ENCODE assay signal across 7 mouse cellular contexts in genomic region chr11:86683395-86684125, GRCm38 (mm10). TPM values are rescaled to one million over a fixed set of nuclear protein-coding genes. Genes with fewer than 3 reads are reported as not detected.
DNase-seq lines count a peak whose midpoint lies in the region; ATAC-seq lines count a peak whose summit lies in the region.

TSS of gene Vmp1 (minus strand) at chr11:86683836.
TSS of gene Ptrh2 (plus strand) at chr11:86683985.

- peak; percentile 94 for ATAC-seq in intestine, embryonic 15.5 days

- peak within 1 kb of the TSS; percentile 93 for H3K9ac ChIP-seq in intestine, embryonic 15.5 days

- no peaks in the 10 kb centered on the region for H3K27me3 ChIP-seq in intestine, embryonic 15.5 days (replicated peaks)
- no peaks in the 10 kb centered on the region for H3K27me3 ChIP-seq in midbrain, embryonic 10.5 days (ENCODE audit: low read depth, poor library complexity, severe bottlenecking)

- no peaks in the 10 kb centered on the region for H3K9me3 ChIP-seq in intestine, embryonic 15.5 days
- H3K9me3 ChIP-seq in midbrain, embryonic 10.5 days (replicated peaks), result no peaks in the 10 kb centered on the region

- H3K27ac ChIP-seq in intestine, embryonic 15.5 days, result peak within 1 kb of the TSS; percentile 90
- H3K27ac ChIP-seq in midbrain, embryonic 10.5 days (replicated peaks), result peak within 1 kb of the TSS; percentile 89

- peaks cover 14% of the 10 kb centered on the region; the same call in 1 of the 2 replicates for H3K4me1 ChIP-seq in intestine, embryonic 15.5 days (replicated peaks)
- peaks cover 47% of the 10 kb centered on the region for H3K4me1 ChIP-seq in midbrain, embryonic 10.5 days

- peak; percentile 95 for DNase-seq in adrenal gland, adult 2 months
- DNase-seq in embryo, embryonic 11.5 days (ENCODE audit: low read depth, low spot score), result peak; percentile 97
- peak; percentile 92 to 96 for DNase-seq in gastrocnemius, postnatal 36 days
- DNase-seq in left cerebral cortex, postnatal 25 days (ENCODE audit: low spot score in 2 of 2), result peak; percentile 92 to 96
- peak; percentile 96 for DNase-seq in midbrain, embryonic 10.5 days (ENCODE audit: low spot score)
- peak; percentile 97 for DNase-seq in right cerebral cortex, postnatal 4 days

- under 1% methylated on average over 56 of the region's 56 CpGs for WGBS in intestine, embryonic 15.5 days
- whole genome bisulfite sequencing in midbrain, embryonic 10.5 days, result under 1% methylated on average over 56 of the region's 56 CpGs

- H3K4me3 ChIP-seq in intestine, embryonic 15.5 days (replicated peaks), result peak within 1 kb of the TSS; percentile 78
- H3K4me3 ChIP-seq in midbrain, embryonic 10.5 days, result peak within 1 kb of the TSS; percentile 85

- intact Hi-C loops in gastrocnemius, postnatal 36 days (cut with DNase I), result no loop called here
- intact Hi-C loops in left cerebral cortex, postnatal 25 days (cut with DNase I), result no loop called here

- no peaks in the 10 kb centered on the region for H3K36me3 ChIP-seq in intestine, embryonic 15.5 days
- peaks cover 30% of the 10 kb centered on the region for H3K36me3 ChIP-seq in midbrain, embryonic 10.5 days

- peak within 1 kb of the TSS; percentile 77 for H3K4me2 ChIP-seq in intestine, embryonic 15.5 days (replicated peaks)

RNA-seq across cellular contexts. Expression of gene Vmp1, which starts in this region (rescaled TPM):
- 100 to 1,000 TPM; 124 to 139 TPM for total RNA-seq in adrenal gland, adult 2 months (2021)
- polyA plus RNA-seq in adrenal gland, adult 2 months (2012; rRNA removed), result 12.9 and 18.3 TPM in 2 replicates
- total RNA-seq in gastrocnemius, postnatal 36 days (2021), result 10 to 100 TPM; 75.0 to 79.6 TPM
- polyA plus RNA-seq in intestine, embryonic 15.5 days (2015; fragmentation: Nextera tagmentation; extraction: Ambion mirVana), result 168 and 176 TPM in 2 replicates
- total RNA-seq in left cerebral cortex, postnatal 25 days (2021), result 100 to 1,000 TPM; 165 to 175 TPM
- 96.7 and 105 TPM in 2 replicates for polyA plus RNA-seq in midbrain, embryonic 10.5 days (2016; fragmentation: Nextera tagmentation; extraction: Ambion mirVana)

RNA-seq across cellular contexts. Expression of gene Ptrh2, which starts in this region (rescaled TPM):
- total RNA-seq in adrenal gland, adult 2 months (2021), result 10 to 100 TPM; 11.7 to 17.4 TPM
- polyA plus RNA-seq in adrenal gland, adult 2 months (2012; rRNA removed), result 3.0 and 6.2 TPM in 2 replicates
- total RNA-seq in gastrocnemius, postnatal 36 days (2021), result 1 to 10 TPM; 5.1 to 6.1 TPM
- polyA plus RNA-seq in intestine, embryonic 15.5 days (2015; fragmentation: Nextera tagmentation; extraction: Ambion mirVana), result 31.0 and 33.1 TPM in 2 replicates
- total RNA-seq in left cerebral cortex, postnatal 25 days (2021), result 1 to 10 TPM; 8.3 to 8.5 TPM
- 40.8 and 42.9 TPM in 2 replicates for polyA plus RNA-seq in midbrain, embryonic 10.5 days (2016; fragmentation: Nextera tagmentation; extraction: Ambion mirVana)

Comparison
In these comparisons a context has a peak if more than half of its experiments do, and no peak if none do; other contexts are left out.
1. Peak in every context shown above with its lines: DNase-seq, ATAC-seq, H3K4me3 ChIP-seq and H3K27ac ChIP-seq.